Mouse (Mus musculus) MEL (cell line): ENCODE data around the gene Eef1akmt2. TPM values are rescaled to one million over a fixed set of nuclear protein-coding genes. Genes with fewer than 3 reads are reported as not detected.

Experiments
- DNase-seq: peaks from one replicate; pipeline ENCODE4 v3.0.0; 2011; ENCODE audit warnings: low read depth, low spot score
- H3K27ac ChIP-seq: 2 replicates; pipeline ENCODE4 v1.5.1; 2012; ENCODE audit warnings: low read depth, mild to moderate bottlenecking, control low read depth, low read length, moderate library complexity; ENCODE audit not compliant: control insufficient read depth
- H3K27me3 ChIP-seq, 2 experiments: fragments of 150-350 bp in 1 of 2; sonication (generic) in 1 of 2; 2 replicates each; pipeline ENCODE4 v1.6.1; 2012; ENCODE audit warnings: low read length in 2 of 2, mild to moderate bottlenecking in 2 of 2, improper control_type of control experiment in 1 of 2, moderate library complexity in 1 of 2; ENCODE audit not compliant: insufficient read depth in 2 of 2, control insufficient read depth in 1 of 2
- H3K36me3 ChIP-seq, 2 experiments: 2 replicates each; pipeline ENCODE4 v1.6.1; 2012 to 2014; ENCODE audit warnings: low read length in 2 of 2, improper control_type of control experiment in 1 of 2, inconsistent platforms in 1 of 2, mild to moderate bottlenecking in 1 of 2; ENCODE audit not compliant: insufficient read depth in 2 of 2, control insufficient read depth in 1 of 2
- H3K4me1 ChIP-seq, 2 experiments: fragments of 150-350 bp in 1 of 2; sonication (generic) in 1 of 2; 2 replicates each; pipeline ENCODE4 v1.6.1; 2012; ENCODE audit warnings: low read length in 2 of 2, improper control_type of control experiment in 1 of 2, mild to moderate bottlenecking in 1 of 2; ENCODE audit not compliant: insufficient read depth in 2 of 2, control insufficient read depth in 1 of 2
- H3K4me3 ChIP-seq, 2 experiments: fragments of 150-350 bp in 1 of 2; sonication (generic) in 1 of 2; 2 replicates each; pipeline ENCODE4 v1.5.1; 2012; ENCODE audit warnings: low read depth in 2 of 2, low read length in 2 of 2, mild to moderate bottlenecking in 2 of 2, moderate library complexity in 2 of 2, control low read depth in 1 of 2, improper control_type of control experiment in 1 of 2; ENCODE audit not compliant: control insufficient read depth in 1 of 2, insufficient read depth in 1 of 2
- H3K79me2 ChIP-seq: 2 replicates; pipeline ENCODE4 v1.6.1; 2012; ENCODE audit warnings: mild to moderate bottlenecking, low read length, moderate library complexity; ENCODE audit not compliant: control insufficient read depth, poor library complexity, insufficient read depth
- H3K9ac ChIP-seq: 2 replicates; pipeline ENCODE4 v1.6.1; 2012; ENCODE audit warnings: low read depth, mild to moderate bottlenecking, control low read depth, low read length, moderate library complexity; ENCODE audit not compliant: control insufficient read depth, poor library complexity, severe bottlenecking
- H3K9me3 ChIP-seq: fragments of 150-350 bp; sonication (generic); replicated peaks from 2 replicates; pipeline ENCODE4 v1.6.1; 2012; ENCODE audit warnings: mild to moderate bottlenecking, low read length, improper control_type of control experiment, moderate library complexity; ENCODE audit not compliant: insufficient read depth
- BHLHE40 ChIP-seq: IDR thresholded peaks from 2 replicates; pipeline ENCODE4 v1.6.1; 2012; ENCODE audit warnings: low read depth, mild to moderate bottlenecking, inconsistent platforms, low read length, improper control_type of control experiment, borderline replicate concordance
- CHD1 ChIP-seq: IDR thresholded peaks from 2 replicates; pipeline ENCODE4 v1.6.1; 2012; ENCODE audit warnings: low read depth, mild to moderate bottlenecking, inconsistent platforms, low read length, improper control_type of control experiment
- CTCF ChIP-seq, 3 experiments: IDR thresholded peaks in 2 of 3; conservative IDR thresholded peaks in 1 of 3; 2 replicates each; pipeline ENCODE4 v1.5.1; 2011 to 2012; ENCODE audit warnings: low read length in 3 of 3, low read depth in 2 of 3, mild to moderate bottlenecking in 2 of 3, improper control_type of control experiment in 1 of 3, inconsistent platforms in 1 of 3, mixed read lengths in 1 of 3, moderate library complexity in 1 of 3; ENCODE audit not compliant: control insufficient read depth in 1 of 3, insufficient read depth in 1 of 3, poor library complexity in 1 of 3, severe bottlenecking in 1 of 3
- E2F4 ChIP-seq: IDR thresholded peaks from 2 replicates; pipeline ENCODE4 v1.6.1; 2011; ENCODE audit warnings: low read depth, low read length, improper control_type of control experiment, borderline replicate concordance
- ETS1 ChIP-seq: IDR thresholded peaks from 2 replicates; pipeline ENCODE4 v1.6.1; 2012; ENCODE audit warnings: low read depth, mild to moderate bottlenecking, inconsistent platforms, low read length, improper control_type of control experiment, moderate library complexity
- GABPA ChIP-seq: IDR thresholded peaks from 2 replicates; pipeline ENCODE4 v1.6.1; 2012; ENCODE audit warnings: low read depth, mild to moderate bottlenecking, inconsistent platforms, low read length, improper control_type of control experiment, moderate library complexity
- HCFC1 ChIP-seq: IDR thresholded peaks from 2 replicates; pipeline ENCODE4 v1.6.1; 2012; ENCODE audit warnings: low read depth, mild to moderate bottlenecking, inconsistent platforms, low read length, improper control_type of control experiment, moderate library complexity
- JUND ChIP-seq: IDR thresholded peaks from 2 replicates; pipeline ENCODE4 v1.6.1; 2011; ENCODE audit warnings: low read depth, mild to moderate bottlenecking, improper control_type of control experiment, low read length
- KAT2A ChIP-seq: conservative IDR thresholded peaks from 2 replicates; pipeline ENCODE4 v1.6.1; 2012; ENCODE audit warnings: low read depth, low read length, improper control_type of control experiment, inconsistent platforms
- MAFK ChIP-seq: IDR thresholded peaks from 2 replicates; pipeline ENCODE4 v1.6.1; 2011; ENCODE audit warnings: low read depth, mild to moderate bottlenecking, low read length, improper control_type of control experiment, borderline replicate concordance
- MAX ChIP-seq: IDR thresholded peaks from 2 replicates; pipeline ENCODE4 v1.6.1; 2011; ENCODE audit warnings: low read length, improper control_type of control experiment
- MAZ ChIP-seq: IDR thresholded peaks from 2 replicates; pipeline ENCODE4 v1.6.1; 2012; ENCODE audit warnings: low read depth, mild to moderate bottlenecking, inconsistent platforms, low read length, improper control_type of control experiment
- MXI1 ChIP-seq: IDR thresholded peaks from 2 replicates; pipeline ENCODE4 v1.6.1; 2011; ENCODE audit warnings: mild to moderate bottlenecking, low read depth, low read length, improper control_type of control experiment
- MYB ChIP-seq: IDR thresholded peaks from 2 replicates; pipeline ENCODE4 v1.6.1; 2011; ENCODE audit warnings: mild to moderate bottlenecking, low read depth, low read length, improper control_type of control experiment
- MYC ChIP-seq: IDR thresholded peaks from 2 replicates; pipeline ENCODE4 v1.6.1; 2011; ENCODE audit warnings: low read depth, mild to moderate bottlenecking, low read length, improper control_type of control experiment, moderate library complexity
- NRF1 ChIP-seq: IDR thresholded peaks from 2 replicates; pipeline ENCODE4 v1.6.1; 2014; ENCODE audit warnings: low read depth, mild to moderate bottlenecking, inconsistent platforms, low read length, improper control_type of control experiment, moderate library complexity; ENCODE audit not compliant: poor library complexity, insufficient read depth, severe bottlenecking
- POLR2A ChIP-seq, 2 experiments: IDR thresholded peaks; 2 replicates each; pipeline ENCODE4 v1.6.1; 2011 to 2012; ENCODE audit warnings: low read length in 2 of 2, mild to moderate bottlenecking in 2 of 2, control low read depth in 1 of 2, improper control_type of control experiment in 1 of 2, low read depth in 1 of 2, moderate library complexity in 1 of 2; ENCODE audit not compliant: control insufficient read depth in 1 of 2, insufficient read depth in 1 of 2, poor library complexity in 1 of 2
- POLR2AphosphoS2 ChIP-seq: IDR thresholded peaks from 2 replicates; pipeline ENCODE4 v1.6.1; 2011; ENCODE audit warnings: low read length, improper control_type of control experiment
- POLR2AphosphoS5 ChIP-seq: IDR thresholded peaks from 2 replicates; pipeline ENCODE4 v1.6.1; 2012; ENCODE audit warnings: low read depth, borderline replicate concordance, mild to moderate bottlenecking, inconsistent platforms, low read length, moderate library complexity, mixed read lengths
- RAD21 ChIP-seq: IDR thresholded peaks from 2 replicates; pipeline ENCODE4 v1.6.1; 2011; ENCODE audit warnings: mild to moderate bottlenecking, low read depth, low read length, improper control_type of control experiment
- RCOR1 ChIP-seq: IDR thresholded peaks from 2 replicates; pipeline ENCODE4 v1.6.1; 2012; ENCODE audit warnings: low read depth, mild to moderate bottlenecking, inconsistent platforms, low read length, improper control_type of control experiment
- SIN3A ChIP-seq: IDR thresholded peaks from 2 replicates; pipeline ENCODE4 v1.6.1; 2012; ENCODE audit warnings: low read length, improper control_type of control experiment, inconsistent platforms
- TAL1 ChIP-seq: IDR thresholded peaks from 2 replicates; pipeline ENCODE4 v1.6.1; 2012; ENCODE audit warnings: mild to moderate bottlenecking, inconsistent platforms, low read length, moderate library complexity, mixed read lengths
- TCF12 ChIP-seq: IDR thresholded peaks from 2 replicates; pipeline ENCODE4 v1.6.1; 2014; ENCODE audit warnings: low read depth, mild to moderate bottlenecking, inconsistent platforms, low read length, improper control_type of control experiment, moderate library complexity
- USF1 ChIP-seq: IDR thresholded peaks from 2 replicates; pipeline ENCODE4 v1.6.1; 2014; ENCODE audit warnings: low read depth, mild to moderate bottlenecking, inconsistent platforms, low read length, improper control_type of control experiment, moderate library complexity
- polyA plus RNA-seq, 2 experiments: library from polyadenylated mRNA; stranded (reverse) in 1 of 2; unstranded in 1 of 2; fragments of >175 nt in 1 of 2; fragments of >200 nt in 1 of 2; gene quantifications; 2 replicates each; pipeline versions ENCODE4 v1.2.1 to v1.2.4; 2012; ENCODE audit warnings: low replicate concordance in 2 of 2, low read depth in 1 of 2; ENCODE audit not compliant: insufficient read length in 2 of 2, insufficient read depth in 1 of 2, missing spikeins in 1 of 2
- total RNA-seq: library from RNA; depleted of rRNA; stranded (reverse); fragments of 300-350 nt; gene quantifications from 2 replicates; pipeline ENCODE4 v1.2.3, GENCODE M21; 2012

Gene Eef1akmt2
- total and polyA plus RNA-seq, 3 experiments: 26.9 to 330 (median 27.0) TPM

DNA sequence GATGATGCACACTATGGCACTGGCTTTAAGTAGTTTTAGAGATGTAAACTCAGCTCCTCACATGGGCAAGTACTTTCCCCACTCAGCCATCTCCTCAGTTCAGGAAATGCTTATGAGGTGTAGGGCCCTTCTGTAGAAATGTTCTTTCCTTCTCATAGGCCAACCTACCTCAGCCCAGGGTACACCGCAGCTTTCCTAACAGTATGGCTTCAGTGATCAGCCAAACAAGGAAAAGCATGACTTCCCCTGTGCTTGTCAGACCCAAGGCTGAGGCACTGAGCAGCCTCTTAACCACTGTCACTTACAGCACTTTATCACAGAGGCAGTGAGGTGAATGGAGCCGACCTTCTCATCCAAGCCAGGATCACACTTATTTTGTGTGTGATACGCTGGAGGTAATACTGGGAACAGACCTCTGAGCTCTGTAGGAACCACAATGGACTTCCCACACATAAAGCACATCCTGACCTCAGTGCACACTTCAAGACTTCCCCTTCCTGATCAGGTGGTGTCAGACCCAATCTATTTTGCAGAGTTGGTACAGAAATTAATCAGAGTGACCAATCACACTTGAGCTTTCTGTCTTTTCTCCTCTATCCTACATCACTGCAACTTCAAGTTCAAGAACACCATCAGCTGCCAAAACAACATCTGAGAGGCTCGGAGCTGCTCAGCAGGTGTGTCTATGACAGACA is 64.8 kb downstream of the Eef1akmt2 start:
- no peaks in the 10 kb centered on the region; a peak in 1 of 4 replicates for H3K36me3 ChIP-seq
- H3K79me2 ChIP-seq: peaks cover 2% of the 10 kb centered on the region; the same call in 1 of the 2 replicates
- no peak overlapping the region for H3K9ac ChIP-seq
- H3K27me3 ChIP-seq: no peaks in the 10 kb centered on the region
- no peaks in the 10 kb centered on the region for H3K9me3 ChIP-seq
- H3K27ac ChIP-seq: no peak overlapping the region
- H3K4me1 ChIP-seq: no peaks in the 10 kb centered on the region
- DNase-seq: no peak
- TF ChIP-seq TCF12 (no peak), MYB (no peak), CHD1 (no peak), CTCF (IDR thresholded peaks at IDR 0.05 in 2 of 3, conservative IDR thresholded peaks at IDR 0.05 in 1 of 3; ENCODE audit: control insufficient read depth in 1 of 3, insufficient read depth in 1 of 3, low read depth in 2 of 3, low read length in 3 of 3, poor library complexity in 1 of 3, severe bottlenecking in 1 of 3) (no peak), POLR2AphosphoS2 (no peak), RAD21 (no peak), ETS1 (no peak)
- H3K4me3 ChIP-seq: no peak overlapping the region

DNA sequence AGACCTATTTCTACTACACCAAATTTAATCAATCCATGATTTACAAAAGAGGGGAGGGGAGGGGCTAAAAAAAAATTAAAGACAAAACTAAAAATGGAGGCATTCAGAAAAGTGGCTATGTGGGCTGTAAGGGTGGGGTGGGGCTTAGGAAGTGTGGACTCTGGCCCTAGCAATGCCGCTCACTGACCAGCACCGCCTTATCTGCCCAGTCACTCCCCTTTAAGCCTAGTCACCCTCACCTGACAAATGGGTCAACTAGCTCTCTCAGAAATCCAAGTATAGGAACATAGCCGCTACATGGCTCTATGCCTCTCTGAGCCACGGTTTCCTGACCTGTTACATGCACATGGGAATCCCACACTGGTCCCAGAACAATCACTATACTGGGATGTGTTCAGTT is 65.5 kb downstream of the Eef1akmt2 start:
- Histone ChIP-seq H3K4me1 (no peaks in the 10 kb centered on the region), H3K27me3 (no peaks in the 10 kb centered on the region), H3K36me3 (no peaks in the 10 kb centered on the region; a peak in 1 of 4 replicates), H3K9ac (no peak overlapping the region), H3K9me3 (no peaks in the 10 kb centered on the region), H3K27ac (no peak overlapping the region), H3K4me3 (no peak overlapping the region), H3K79me2 (peaks cover under 1% of the 10 kb centered on the region; the same call in 1 of the 2 replicates)
- no peak for TF ChIP-seq MAX
- no peak for TF ChIP-seq MYC
- no peak for TF ChIP-seq HCFC1
- TF ChIP-seq JUND: no peak
- no peak for TF ChIP-seq KAT2A
- no peak for TF ChIP-seq MAZ
- DNase-seq: no peak

DNA sequence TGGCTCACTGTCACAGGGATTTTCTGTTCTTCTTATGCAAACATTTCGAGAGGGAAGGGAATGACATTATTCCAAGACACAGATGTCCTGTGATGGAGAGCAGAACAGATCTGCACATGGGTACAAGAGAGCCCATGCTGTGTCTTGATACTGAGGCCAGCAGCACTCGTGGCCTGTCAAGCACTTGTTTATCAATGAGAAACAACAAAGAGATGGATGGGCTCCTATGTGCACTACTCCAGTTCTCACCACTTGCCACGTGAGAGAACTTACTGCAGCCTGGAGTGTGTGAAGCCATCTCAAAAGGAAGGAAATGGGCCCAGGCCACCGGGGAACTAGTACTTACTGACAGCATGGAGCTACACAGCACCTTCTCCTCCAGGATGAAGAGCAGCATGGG is 66.0 kb downstream of the Eef1akmt2 start:
- no peaks in the 10 kb centered on the region for H3K9me3 ChIP-seq
- no peaks in the 10 kb centered on the region for H3K4me1 ChIP-seq
- no peak overlapping the region for H3K27ac ChIP-seq
- TF ChIP-seq RCOR1 (no peak), POLR2AphosphoS5 (no peak), BHLHE40 (no peak), MYC (no peak), GABPA (no peak), POLR2AphosphoS2 (no peak), USF1 (no peak), TAL1 (no peak), POLR2A (IDR thresholded peaks at IDR 0.05; ENCODE audit: control insufficient read depth in 1 of 2, insufficient read depth in 1 of 2, low read depth in 1 of 2, low read length in 2 of 2, poor library complexity in 1 of 2) (no peak), MAFK (no peak), ETS1 (no peak), CHD1 (no peak), MXI1 (no peak), TCF12 (no peak), SIN3A (no peak), NRF1 (no peak), E2F4 (no peak), CTCF (IDR thresholded peaks at IDR 0.05 in 2 of 3, conservative IDR thresholded peaks at IDR 0.05 in 1 of 3; ENCODE audit: control insufficient read depth in 1 of 3, insufficient read depth in 1 of 3, low read depth in 2 of 3, low read length in 3 of 3, poor library complexity in 1 of 3, severe bottlenecking in 1 of 3) (no peak)
- no peak overlapping the region for H3K9ac ChIP-seq
- H3K4me3 ChIP-seq: no peak overlapping the region
- H3K79me2 ChIP-seq: no peaks in the 10 kb centered on the region
- no peaks in the 10 kb centered on the region; a peak in 1 of 4 replicates for H3K36me3 ChIP-seq
- no peaks in the 10 kb centered on the region for H3K27me3 ChIP-seq
- no peak for DNase-seq
